Mouse (Mus musculus) intestine, postnatal 0 days (tissue): Measurements from ENCODE around the gene Umodl1. TPM values are rescaled to one million over a fixed set of nuclear protein-coding genes. Genes with fewer than 3 reads are reported as not detected.
A peak's percentile ranks its signal among the peaks of the same experiment; 100 is the strongest.

ENCODE experiments used
- ATAC-seq: fragments of 200-750 bp; cut with Nextera tagmentation; 2 replicates; pipeline ENCODE4 v1.8.0; 2017; ENCODE audit warnings: mild to moderate bottlenecking, moderate TSS enrichment, moderate library complexity
- H3K27ac ChIP-seq: fragments of 300-500 bp; sonication (generic); 2 replicates; pipeline ENCODE4 v1.5.1; 2014; ENCODE audit warnings: mild to moderate bottlenecking, low read depth, low read length, moderate library complexity
- H3K27me3 ChIP-seq: fragments of 300-500 bp; sonication (generic); replicated peaks from 2 replicates; pipeline ENCODE4 v1.6.1; 2014; ENCODE audit warnings: low read length, mixed read lengths; ENCODE audit not compliant: control insufficient read depth, insufficient read depth
- H3K36me3 ChIP-seq: fragments of 300-500 bp; sonication (generic); 2 replicates; pipeline ENCODE4 v1.6.1; 2014; ENCODE audit warnings: mild to moderate bottlenecking, moderate library complexity; ENCODE audit not compliant: control insufficient read depth, insufficient read depth
- H3K4me1 ChIP-seq: fragments of 300-500 bp; sonication (generic); replicated peaks from 2 replicates; pipeline ENCODE4 v1.6.1; 2014; ENCODE audit warnings: antibody characterized with exemption, low read length, mixed read lengths; ENCODE audit not compliant: control insufficient read depth, insufficient read depth
- H3K4me2 ChIP-seq: fragments of 300-500 bp; sonication (generic); replicated peaks from 2 replicates; pipeline ENCODE4 v1.6.1; 2014; ENCODE audit warnings: low read depth, mild to moderate bottlenecking, moderate library complexity
- H3K4me3 ChIP-seq: fragments of 300-500 bp; sonication (generic); 2 replicates; pipeline ENCODE4 v1.5.1; 2014; ENCODE audit warnings: low read depth, low read length
- H3K9ac ChIP-seq: fragments of 300-500 bp; sonication (generic); 2 replicates; pipeline ENCODE4 v1.6.1; 2014; ENCODE audit warnings: mild to moderate bottlenecking, low read depth, low read length
- H3K9me3 ChIP-seq: fragments of 300-500 bp; sonication (generic); 2 replicates; pipeline ENCODE4 v1.6.1; 2016; ENCODE audit warnings: mixed run types; ENCODE audit not compliant: control insufficient read depth
- CTCF ChIP-seq: sonication (generic); IDR thresholded peaks from 2 replicates; pipeline ENCODE4 v1.5.1; 2016; ENCODE audit warnings: low read depth, mild to moderate bottlenecking, control low read depth, antibody characterized with exemption, moderate library complexity
- WGBS: fragments of 180-500 bp; shearing (Covaris S2); extraction: QIAGEN DNeasy Blood & Tissue Kit; methylation state at CpG from one replicate; pipeline ENCODE4 v1.1.7; 2014; 5-methylcytosine and 5-hydroxymethylcytosine counted together
- polyA plus RNA-seq: library from polyadenylated mRNA; unstranded; fragments of >200 nt; fragmentation: Nextera tagmentation; extraction: Ambion mirVana; gene quantifications from 2 replicates; pipeline ENCODE4 v1.2.1, GENCODE M21; 2015

Gene Umodl1
- polyA plus RNA-seq, 1 experiment from 2014 or later, result 0.04 TPM

- no peaks in the 10 kb centered on the region for H3K27me3 ChIP-seq
- WGBS, result 63% methylated on average over 10 of the region's 10 CpGs
- H3K4me2 ChIP-seq, result no peak overlapping the region
- no peak for ATAC-seq
- TF ChIP-seq CTCF, result no peak
- no peaks in the 10 kb centered on the region for H3K4me1 ChIP-seq
- no peak overlapping the region for H3K9ac ChIP-seq
- no peak overlapping the region for H3K27ac ChIP-seq
- H3K36me3 ChIP-seq, result no peaks in the 10 kb centered on the region
- H3K4me3 ChIP-seq, result no peak overlapping the region
- no peaks in the 10 kb centered on the region for H3K9me3 ChIP-seq
Observed at GRCm38 (mm10) chr17:30978556-30978955, 24.1 kb downstream of the Umodl1 start.

DNA sequence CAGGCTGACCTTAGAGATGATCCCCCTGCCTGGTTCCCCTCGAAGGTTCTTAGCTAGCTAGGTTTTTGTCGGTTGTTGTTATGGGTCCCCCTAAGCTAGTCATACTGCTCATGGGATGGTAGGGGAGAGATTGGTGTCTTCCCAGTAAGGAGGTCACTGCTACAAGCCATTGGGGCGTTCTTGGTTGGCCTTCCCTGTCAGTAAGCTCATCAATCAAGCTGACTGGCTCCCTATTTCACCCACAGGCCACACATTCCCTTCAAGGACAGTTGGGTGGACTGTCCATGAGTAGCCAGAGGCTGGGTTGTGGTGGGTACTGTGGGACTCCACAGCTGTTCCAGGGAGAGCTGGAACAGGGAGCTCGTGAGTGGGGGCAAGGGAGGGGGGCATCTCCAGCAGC lies 29.1 kb downstream of the Umodl1 start:
- WGBS, result 66% methylated on average over 4 of the region's 4 CpGs
- ATAC-seq, result no peak

DNA sequence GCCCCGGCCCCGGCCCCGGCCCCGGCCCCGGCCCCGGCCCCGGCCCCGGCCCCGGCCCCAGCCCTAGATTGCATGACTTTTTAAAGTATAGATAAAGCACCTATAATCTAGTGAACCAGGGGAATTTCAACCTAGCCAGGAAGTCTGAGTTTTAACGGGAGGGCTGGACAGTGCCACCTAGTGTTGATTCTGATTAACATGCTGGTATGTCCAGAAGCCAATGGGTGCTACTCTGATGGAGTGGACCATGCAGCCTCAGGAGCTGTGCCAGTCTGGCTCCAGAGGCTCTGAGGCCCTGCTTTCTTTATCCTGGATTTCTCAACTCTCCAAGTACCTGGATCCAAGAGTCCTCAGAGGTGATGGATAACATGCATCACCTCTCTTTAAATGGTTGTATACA lies 35.8 kb downstream of the Umodl1 start:
- Histone ChIP-seq H3K27ac (no peak overlapping the region), H3K4me2 (no peak overlapping the region), H3K9ac (no peak overlapping the region), H3K27me3 (no peaks in the 10 kb centered on the region), H3K4me1 (no peaks in the 10 kb centered on the region), H3K4me3 (no peak overlapping the region), H3K36me3 (no peaks in the 10 kb centered on the region), H3K9me3 (no peaks in the 10 kb centered on the region)
- 55% methylated on average over 10 of the region's 10 CpGs for WGBS
- ATAC-seq, result no peak
- TF ChIP-seq CTCF, result peak; percentile 79

More for the DNA sequence above, 29.1 kb downstream of the Umodl1 start:
- no peak overlapping the region for H3K4me3 ChIP-seq
- H3K36me3 ChIP-seq, result no peaks in the 10 kb centered on the region
- no peak for TF ChIP-seq CTCF
- no peaks in the 10 kb centered on the region for H3K9me3 ChIP-seq
- no peak overlapping the region for H3K9ac ChIP-seq
- no peaks in the 10 kb centered on the region for H3K4me1 ChIP-seq
- no peak overlapping the region for H3K27ac ChIP-seq
- H3K27me3 ChIP-seq, result no peaks in the 10 kb centered on the region
- H3K4me2 ChIP-seq, result no peak overlapping the region

- Histone ChIP-seq H3K4me3 (no peak overlapping the region), H3K4me1 (no peaks in the 10 kb centered on the region), H3K4me2 (no peak overlapping the region), H3K36me3 (no peaks in the 10 kb centered on the region), H3K9ac (no peak overlapping the region), H3K27me3 (no peaks in the 10 kb centered on the region), H3K27ac (no peak overlapping the region), H3K9me3 (no peaks in the 10 kb centered on the region)
- 73% methylated on average over 5 of the region's 5 CpGs for WGBS
- TF ChIP-seq CTCF, result no peak
- ATAC-seq, result no peak
Observed at GRCm38 (mm10) chr17:30996296-30996695, 41.9 kb downstream of the Umodl1 start.

- Histone ChIP-seq H3K4me1 (no peaks in the 10 kb centered on the region), H3K9ac (no peak overlapping the region), H3K4me2 (no peak overlapping the region), H3K4me3 (no peak overlapping the region), H3K27me3 (no peaks in the 10 kb centered on the region), H3K27ac (no peak overlapping the region), H3K36me3 (no peaks in the 10 kb centered on the region), H3K9me3 (no peaks in the 10 kb centered on the region)
- no peak for ATAC-seq
- no peak for TF ChIP-seq CTCF
- WGBS, result 40% methylated on average over 5 of the region's 5 CpGs
Observed at GRCm38 (mm10) chr17:31000897-31001296, 46.5 kb downstream of the Umodl1 start.

DNA sequence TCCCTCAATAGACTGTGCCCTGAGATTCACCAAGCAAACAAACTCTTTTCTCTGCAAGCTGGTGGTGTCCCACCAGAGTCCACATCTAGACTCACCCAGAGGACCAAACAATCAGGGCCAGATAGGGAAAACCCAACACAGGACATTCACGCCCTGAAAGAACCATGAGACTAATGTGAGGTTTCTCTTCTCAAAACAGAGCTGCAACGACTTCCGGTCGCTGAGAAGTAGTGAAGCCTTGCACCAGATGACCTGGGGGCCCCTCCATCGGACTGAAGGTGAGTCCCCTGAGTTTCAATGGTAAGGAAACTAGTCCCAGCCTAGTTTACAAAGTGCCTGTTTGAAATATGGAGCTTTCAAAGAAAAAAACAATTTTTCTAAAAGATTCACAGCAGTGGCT lies 48.2 kb downstream of the Umodl1 start:
- Histone ChIP-seq H3K27me3 (no peaks in the 10 kb centered on the region), H3K27ac (no peak overlapping the region), H3K36me3 (no peaks in the 10 kb centered on the region), H3K4me1 (no peaks in the 10 kb centered on the region), H3K4me3 (no peak overlapping the region), H3K4me2 (no peak overlapping the region), H3K9ac (no peak overlapping the region), H3K9me3 (no peaks in the 10 kb centered on the region)
- no peak for TF ChIP-seq CTCF
- ATAC-seq, result no peak
- 77% methylated on average over 5 of the region's 5 CpGs for WGBS

DNA sequence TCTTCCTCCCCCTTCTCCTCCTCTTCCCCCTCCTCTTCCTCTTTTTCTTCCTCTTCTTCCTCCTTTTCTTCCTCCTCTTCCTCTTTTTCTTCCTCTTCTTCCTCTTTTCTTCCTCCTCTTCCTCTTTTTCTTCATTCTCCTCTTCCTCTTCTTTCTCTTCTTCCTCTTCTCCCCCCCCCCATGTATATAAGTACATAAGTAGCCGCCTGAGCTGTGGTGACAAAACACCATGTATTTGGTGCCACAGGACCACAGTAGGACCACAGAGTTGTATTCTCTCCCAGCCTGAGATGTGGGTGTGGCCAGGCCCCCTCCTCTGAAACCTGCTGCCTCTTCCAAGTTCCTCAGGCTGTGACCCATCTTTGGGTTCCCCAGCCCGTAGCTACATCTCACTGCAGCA lies 50.8 kb downstream of the Umodl1 start:
- no peak for ATAC-seq
- Histone ChIP-seq H3K4me2 (no peak overlapping the region), H3K27ac (no peak overlapping the region), H3K4me3 (no peak overlapping the region), H3K9me3 (no peaks in the 10 kb centered on the region), H3K9ac (no peak overlapping the region), H3K4me1 (no peaks in the 10 kb centered on the region), H3K27me3 (no peaks in the 10 kb centered on the region), H3K36me3 (no peaks in the 10 kb centered on the region)
- WGBS, result 93% methylated on average over 2 of the region's 2 CpGs
- no peak for TF ChIP-seq CTCF
